Mouse (Mus musculus): ENCODE measurements around the gene Gabbr2. TPM values are rescaled to one million over a fixed set of nuclear protein-coding genes. Genes with fewer than 3 reads are reported as not detected.

Gabbr2 gene
- polyA plus RNA-seq, 1 experiment from 2014 or later: 13.9 TPM

GRCm38 (mm10) chr4:46869380-46869779 is 122.3 kb downstream of the Gabbr2 start:
- Histone ChIP-seq H3K9me3 (replicated peaks; ENCODE audit: control insufficient read depth, low read length, poor library complexity, severe bottlenecking) (no peaks in the 10 kb centered on the region), H3K4me2 (ENCODE audit: low read length) (no peak overlapping the region), H3K27me3 (ENCODE audit: control insufficient read depth, insufficient read depth, low read depth, low read length) (no peaks in the 10 kb centered on the region), H3K4me3 (ENCODE audit: low read depth, low read length) (no peak overlapping the region), H3K27ac (ENCODE audit: low read length) (no peak overlapping the region), H3K9ac (ENCODE audit: low read depth, low read length) (no peak overlapping the region), H3K36me3 (ENCODE audit: control insufficient read depth, insufficient read depth, low read length) (no peaks in the 10 kb centered on the region), H3K4me1 (ENCODE audit: control insufficient read depth, insufficient read depth, low read length) (peaks cover 7% of the 10 kb centered on the region)
- WGBS: 93% methylated on average over 2 of the region's 2 CpGs
- no peak for ATAC-seq

- H3K36me3 ChIP-seq (ENCODE audit: control insufficient read depth, insufficient read depth, low read length): no peaks in the 10 kb centered on the region
- 89% methylated on average over 3 of the region's 3 CpGs for WGBS
Observed at GRCm38 (mm10) chr4:46868921-46869320, 122.8 kb downstream of the Gabbr2 start.

GRCm38 (mm10) chr4:46868181-46868580 is 123.5 kb downstream of the Gabbr2 start:
- H3K27me3 ChIP-seq (ENCODE audit: control insufficient read depth, insufficient read depth, low read depth, low read length): no peaks in the 10 kb centered on the region
- no peak for ATAC-seq
- H3K4me3 ChIP-seq (ENCODE audit: low read depth, low read length): no peak overlapping the region
- H3K36me3 ChIP-seq (ENCODE audit: control insufficient read depth, insufficient read depth, low read length): no peaks in the 10 kb centered on the region
- WGBS: 86% methylated on average over 5 of the region's 5 CpGs
- no peak overlapping the region for H3K9ac ChIP-seq (ENCODE audit: low read depth, low read length)
- H3K27ac ChIP-seq (ENCODE audit: low read length): no peak overlapping the region
- H3K4me2 ChIP-seq (ENCODE audit: low read length): no peak overlapping the region
- peaks cover 7% of the 10 kb centered on the region for H3K4me1 ChIP-seq (ENCODE audit: control insufficient read depth, insufficient read depth, low read length)
- H3K9me3 ChIP-seq (replicated peaks; ENCODE audit: control insufficient read depth, low read length, poor library complexity, severe bottlenecking): no peaks in the 10 kb centered on the region

More at GRCm38 (mm10) chr4:46868921-46869320, 122.8 kb downstream of the Gabbr2 start:
- no peak overlapping the region for H3K27ac ChIP-seq (ENCODE audit: low read length)
- no peak overlapping the region for H3K4me3 ChIP-seq (ENCODE audit: low read depth, low read length)
- no peaks in the 10 kb centered on the region for H3K9me3 ChIP-seq (replicated peaks; ENCODE audit: control insufficient read depth, low read length, poor library complexity, severe bottlenecking)
- no peak for ATAC-seq
- peaks cover 7% of the 10 kb centered on the region for H3K4me1 ChIP-seq (ENCODE audit: control insufficient read depth, insufficient read depth, low read length)
- H3K9ac ChIP-seq (ENCODE audit: low read depth, low read length): no peak overlapping the region
- no peaks in the 10 kb centered on the region for H3K27me3 ChIP-seq (ENCODE audit: control insufficient read depth, insufficient read depth, low read depth, low read length)
- no peak overlapping the region for H3K4me2 ChIP-seq (ENCODE audit: low read length)

GRCm38 (mm10) chr4:46867779-46868178 is 123.9 kb downstream of the Gabbr2 start:
- Histone ChIP-seq H3K36me3 (ENCODE audit: control insufficient read depth, insufficient read depth, low read length) (no peaks in the 10 kb centered on the region), H3K4me3 (ENCODE audit: low read depth, low read length) (no peak overlapping the region), H3K4me1 (ENCODE audit: control insufficient read depth, insufficient read depth, low read length) (peaks cover 7% of the 10 kb centered on the region), H3K27me3 (ENCODE audit: control insufficient read depth, insufficient read depth, low read depth, low read length) (no peaks in the 10 kb centered on the region), H3K4me2 (ENCODE audit: low read length) (no peak overlapping the region), H3K27ac (ENCODE audit: low read length) (no peak overlapping the region), H3K9ac (ENCODE audit: low read depth, low read length) (no peak overlapping the region), H3K9me3 (replicated peaks; ENCODE audit: control insufficient read depth, low read length, poor library complexity, severe bottlenecking) (no peaks in the 10 kb centered on the region)
- ATAC-seq: no peak
- 83% methylated on average over 10 of the region's 10 CpGs for WGBS

- Histone ChIP-seq H3K36me3 (ENCODE audit: control insufficient read depth, insufficient read depth, low read length) (no peaks in the 10 kb centered on the region), H3K27ac (ENCODE audit: low read length) (peak overlapping the region; percentile 9), H3K27me3 (ENCODE audit: control insufficient read depth, insufficient read depth, low read depth, low read length) (no peaks in the 10 kb centered on the region), H3K9ac (ENCODE audit: low read depth, low read length) (no peak overlapping the region), H3K4me2 (ENCODE audit: low read length) (no peak overlapping the region), H3K9me3 (replicated peaks; ENCODE audit: control insufficient read depth, low read length, poor library complexity, severe bottlenecking) (no peaks in the 10 kb centered on the region), H3K4me1 (ENCODE audit: control insufficient read depth, insufficient read depth, low read length) (peaks cover 6% of the 10 kb centered on the region), H3K4me3 (ENCODE audit: low read depth, low read length) (no peak overlapping the region)
- WGBS: 82% methylated on average over 2 of the region's 2 CpGs
- no peak for ATAC-seq
Observed at GRCm38 (mm10) chr4:46866070-46866469, 125.6 kb downstream of the Gabbr2 start.

- ATAC-seq: peak; percentile 33; the same call in 1 of the 2 replicates
- Histone ChIP-seq H3K4me3 (ENCODE audit: low read depth, low read length) (no peak overlapping the region), H3K9ac (ENCODE audit: low read depth, low read length) (no peak overlapping the region), H3K27me3 (ENCODE audit: control insufficient read depth, insufficient read depth, low read depth, low read length) (no peaks in the 10 kb centered on the region), H3K27ac (ENCODE audit: low read length) (0 out of 2 replicates have a peak overlapping the region, but pooled peaks have one; percentile 45), H3K9me3 (replicated peaks; ENCODE audit: control insufficient read depth, low read length, poor library complexity, severe bottlenecking) (no peaks in the 10 kb centered on the region), H3K36me3 (ENCODE audit: control insufficient read depth, insufficient read depth, low read length) (no peaks in the 10 kb centered on the region), H3K4me2 (ENCODE audit: low read length) (no peak overlapping the region), H3K4me1 (ENCODE audit: control insufficient read depth, insufficient read depth, low read length) (peaks cover 10% of the 10 kb centered on the region)
- 72% methylated on average over 12 of the region's 12 CpGs for WGBS
Observed at GRCm38 (mm10) chr4:46863721-46864120, 128.0 kb downstream of the Gabbr2 start.

GRCm38 (mm10) chr4:46862677-46863076 is 129.0 kb downstream of the Gabbr2 start:
- peaks cover 16% of the 10 kb centered on the region for H3K4me1 ChIP-seq (ENCODE audit: control insufficient read depth, insufficient read depth, low read length)
- H3K9me3 ChIP-seq (replicated peaks; ENCODE audit: control insufficient read depth, low read length, poor library complexity, severe bottlenecking): no peaks in the 10 kb centered on the region
- no peak overlapping the region for H3K4me3 ChIP-seq (ENCODE audit: low read depth, low read length)
- H3K27me3 ChIP-seq (ENCODE audit: control insufficient read depth, insufficient read depth, low read depth, low read length): no peaks in the 10 kb centered on the region
- H3K27ac ChIP-seq (ENCODE audit: low read length): no peak overlapping the region
- H3K36me3 ChIP-seq (ENCODE audit: control insufficient read depth, insufficient read depth, low read length): no peaks in the 10 kb centered on the region
- ATAC-seq: no peak
- H3K4me2 ChIP-seq (ENCODE audit: low read length): no peak overlapping the region
- H3K9ac ChIP-seq (ENCODE audit: low read depth, low read length): no peak overlapping the region
- WGBS: 80% methylated on average over 4 of the region's 4 CpGs

- Histone ChIP-seq H3K4me2 (ENCODE audit: low read length) (no peak overlapping the region), H3K27me3 (ENCODE audit: control insufficient read depth, insufficient read depth, low read depth, low read length) (no peaks in the 10 kb centered on the region), H3K9ac (ENCODE audit: low read depth, low read length) (no peak overlapping the region), H3K9me3 (replicated peaks; ENCODE audit: control insufficient read depth, low read length, poor library complexity, severe bottlenecking) (no peaks in the 10 kb centered on the region), H3K27ac (ENCODE audit: low read length) (no peak overlapping the region), H3K4me3 (ENCODE audit: low read depth, low read length) (no peak overlapping the region), H3K4me1 (ENCODE audit: control insufficient read depth, insufficient read depth, low read length) (peaks cover 14% of the 10 kb centered on the region; the same call in 1 of the 2 replicates), H3K36me3 (ENCODE audit: control insufficient read depth, insufficient read depth, low read length) (no peaks in the 10 kb centered on the region)
- no peak for ATAC-seq
- WGBS: 82% methylated on average over 6 of the region's 6 CpGs
Observed at GRCm38 (mm10) chr4:46860586-46860985, 131.1 kb downstream of the Gabbr2 start.

- Histone ChIP-seq H3K4me1 (ENCODE audit: control insufficient read depth, insufficient read depth, low read length) (peaks cover 24% of the 10 kb centered on the region; the same call in 1 of the 2 replicates), H3K4me3 (ENCODE audit: low read depth, low read length) (no peak overlapping the region), H3K9me3 (replicated peaks; ENCODE audit: control insufficient read depth, low read length, poor library complexity, severe bottlenecking) (no peaks in the 10 kb centered on the region), H3K36me3 (ENCODE audit: control insufficient read depth, insufficient read depth, low read length) (no peaks in the 10 kb centered on the region), H3K27ac (ENCODE audit: low read length) (peak overlapping the region; percentile 33; the same call in 1 of the 2 replicates), H3K4me2 (ENCODE audit: low read length) (no peak overlapping the region), H3K27me3 (ENCODE audit: control insufficient read depth, insufficient read depth, low read depth, low read length) (no peaks in the 10 kb centered on the region), H3K9ac (ENCODE audit: low read depth, low read length) (no peak overlapping the region)
- 19% methylated on average over 13 of the region's 13 CpGs for WGBS
- peak; percentile 40 for ATAC-seq
Observed at GRCm38 (mm10) chr4:46858899-46859298, 132.8 kb downstream of the Gabbr2 start.

Data from midbrain, embryonic 16.5 days (tissue).